Mouse (Mus musculus): ENCODE measurements at regions not wholly inside any gene's neighbourhood (a gene's known extent, or its start where the extent isn't known, plus 50 kb on each side); places are given as distances from the start of the nearest gene placed in this dataset.

DNA sequence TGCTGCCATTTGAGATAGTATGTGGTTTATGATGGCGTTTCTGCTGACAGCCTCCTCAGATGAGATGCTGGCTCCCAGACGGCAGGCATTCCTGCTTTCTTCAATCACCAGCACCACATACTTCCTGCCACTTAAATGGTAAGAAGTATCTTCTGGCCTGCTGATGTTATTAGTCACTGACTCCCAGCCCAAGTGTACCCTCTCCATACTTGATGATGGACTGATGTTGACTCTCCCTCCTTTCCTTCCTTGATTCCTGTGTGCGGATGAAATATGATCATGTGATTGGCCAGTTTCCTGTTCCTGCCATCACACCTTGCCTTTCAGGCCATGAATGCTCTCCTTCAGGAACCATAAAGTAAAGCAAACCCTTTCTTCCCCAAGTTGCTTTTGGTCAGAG, 50.8 kb upstream of the Rpl10-ps3 start:
- DNase-seq (ENCODE audit: extremely low spot score in 1 of 2, low spot score in 1 of 2): no peak

DNA sequence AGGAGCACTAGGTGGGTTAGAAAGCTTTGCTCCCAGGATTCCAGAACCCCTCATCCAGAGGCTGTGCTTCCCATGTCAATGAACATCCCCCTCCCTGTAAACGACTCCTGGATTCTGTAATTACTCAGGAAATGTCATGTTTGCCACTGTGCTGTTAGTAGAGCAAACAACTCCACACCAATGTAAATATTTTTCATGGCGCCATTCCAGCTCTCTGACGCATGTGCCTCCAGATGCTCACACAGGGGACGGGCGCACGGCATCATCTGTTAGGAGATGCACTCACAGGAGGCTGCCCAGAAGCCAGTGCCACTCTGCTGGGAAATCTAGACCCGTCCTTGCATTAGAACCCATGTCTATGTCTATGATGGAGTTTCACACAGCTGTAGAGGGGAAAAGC, 51.3 kb upstream of the Rpl10-ps3 start:
- no peak for DNase-seq (ENCODE audit: extremely low spot score in 1 of 2, low spot score in 1 of 2)

DNA sequence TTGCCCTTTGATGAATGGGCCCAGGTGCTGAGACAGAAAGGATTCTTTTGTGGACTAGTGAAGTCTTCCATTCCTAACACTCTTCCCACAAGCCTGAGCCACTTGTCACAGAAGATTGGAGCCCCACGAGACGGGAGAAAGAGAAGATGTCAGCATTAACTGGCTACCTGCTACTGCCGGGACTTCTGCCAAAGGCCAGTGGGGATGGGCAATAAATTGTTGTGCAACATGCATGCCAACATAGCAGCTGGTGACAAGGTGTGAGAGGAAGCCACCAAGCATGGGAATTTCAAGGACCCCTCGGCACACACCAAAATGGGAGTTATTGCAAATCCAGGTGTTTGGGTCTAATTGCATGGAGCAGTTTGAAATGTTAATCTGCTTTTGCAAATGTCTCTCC, 63.6 kb upstream of the Rpl10-ps3 start:
- no peak for DNase-seq (ENCODE audit: extremely low spot score in 1 of 2, low spot score in 1 of 2)

DNA sequence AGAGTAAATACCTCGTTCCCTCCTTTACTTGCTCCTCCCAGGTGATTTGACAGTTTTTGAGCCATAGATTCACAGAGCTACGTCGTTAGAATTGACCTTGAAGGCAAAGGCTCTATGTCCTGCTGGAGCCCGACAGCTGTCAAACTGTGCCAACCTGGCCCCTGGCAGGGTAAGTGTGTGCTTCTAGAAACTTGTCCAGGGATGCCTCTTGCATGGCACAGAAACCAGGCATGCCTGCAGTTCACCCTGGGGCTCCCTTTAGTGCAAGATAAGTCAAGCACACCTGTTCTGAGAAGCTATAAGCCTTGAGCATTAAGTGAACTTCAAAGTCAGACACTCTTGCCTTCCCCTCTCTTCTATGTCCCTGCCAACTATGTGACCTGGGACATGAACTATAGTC, 64.1 kb upstream of the Rpl10-ps3 start:
- no peak for DNase-seq (ENCODE audit: extremely low spot score in 1 of 2, low spot score in 1 of 2)

DNA sequence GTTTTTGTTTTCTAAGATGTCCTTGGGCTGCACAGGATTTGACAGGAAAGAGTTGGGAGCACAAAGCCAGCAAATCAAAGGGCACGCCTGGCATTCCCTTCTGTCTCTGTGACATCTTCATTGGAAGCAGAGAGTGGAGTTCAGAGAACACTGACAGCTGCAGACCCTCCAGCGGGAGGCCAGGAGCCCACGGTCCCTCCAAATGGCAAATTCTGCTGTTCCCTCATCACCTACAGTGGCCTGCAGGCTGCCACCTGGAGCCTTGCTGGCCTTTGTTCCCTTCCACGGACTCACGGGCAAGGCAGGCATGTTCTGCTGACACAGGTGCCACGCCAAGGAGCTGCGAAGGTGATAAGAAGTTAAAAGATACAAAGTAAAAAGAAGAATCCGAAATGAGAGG, 68.2 kb upstream of the Rpl10-ps3 start:
- DNase-seq (ENCODE audit: extremely low spot score in 1 of 2, low spot score in 1 of 2): no peak

DNA sequence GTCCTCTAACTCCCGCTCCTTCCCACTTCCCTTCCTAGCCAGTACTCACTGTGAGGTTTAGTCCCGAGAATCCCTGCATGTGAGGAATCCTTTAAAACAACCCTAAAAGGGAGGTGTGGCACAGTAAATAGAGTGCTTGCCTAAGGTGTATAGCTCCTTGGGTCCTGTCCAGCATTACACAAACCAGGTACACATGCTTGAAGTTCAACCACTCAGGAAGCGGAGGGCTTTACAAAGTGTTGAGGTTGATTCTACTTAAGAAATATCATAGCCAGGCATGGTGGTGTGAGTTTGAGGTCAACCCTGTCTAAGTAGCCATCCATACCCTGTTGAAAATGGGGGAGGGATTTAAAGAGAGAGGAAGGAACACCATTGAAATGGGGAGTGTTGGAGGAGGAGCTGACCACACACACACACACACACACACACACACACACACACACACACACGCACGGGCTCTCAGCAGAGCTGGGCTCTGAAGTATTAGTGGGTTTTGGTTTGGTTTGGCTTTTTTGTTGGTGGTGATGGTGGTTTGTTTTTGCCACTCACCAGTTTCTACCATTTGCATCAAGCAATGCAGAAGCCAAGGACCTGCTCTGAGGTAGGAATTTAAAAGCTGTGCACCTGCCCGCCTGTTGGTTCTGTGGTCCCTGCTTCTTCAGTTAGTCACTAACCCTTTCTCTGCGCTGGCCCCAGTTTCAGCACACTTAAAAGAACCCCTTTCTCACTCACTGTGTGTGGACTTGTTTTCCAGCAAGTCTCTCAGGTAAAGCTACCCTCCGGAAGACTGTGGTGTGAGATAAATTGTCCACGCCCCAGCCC, 69.0 kb upstream of the Rpl10-ps3 start:
- DNase-seq (ENCODE audit: extremely low spot score in 1 of 2, low spot score in 1 of 2): no peak

DNA sequence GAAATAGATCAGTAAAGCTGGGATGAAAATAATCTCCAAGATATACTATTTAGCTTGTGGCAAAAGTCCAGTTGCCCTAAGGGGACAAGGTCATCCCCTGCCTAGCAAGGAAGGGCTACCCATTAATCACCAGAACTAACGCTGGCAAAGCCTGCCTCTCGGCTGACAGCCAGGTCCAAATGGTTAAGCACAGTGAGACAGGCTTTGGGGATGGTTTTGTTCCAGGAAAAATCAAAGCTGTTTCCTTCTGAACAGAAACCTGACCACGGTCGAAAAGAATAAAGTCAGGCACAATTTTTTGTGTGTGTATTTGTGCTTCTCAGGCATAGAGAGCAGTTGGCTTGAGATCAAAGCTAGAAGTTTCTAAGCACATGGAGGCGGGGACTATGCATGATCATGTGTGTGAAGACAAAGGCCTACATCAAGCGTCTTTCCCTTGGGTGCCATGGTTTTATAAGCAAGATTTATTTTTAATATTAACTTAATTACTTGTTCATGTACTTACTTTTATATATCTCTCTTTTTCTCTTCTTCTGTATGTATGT, 70.1 kb upstream of the Rpl10-ps3 start:
- DNase-seq (ENCODE audit: extremely low spot score in 1 of 2, low spot score in 1 of 2): no peak

DNA sequence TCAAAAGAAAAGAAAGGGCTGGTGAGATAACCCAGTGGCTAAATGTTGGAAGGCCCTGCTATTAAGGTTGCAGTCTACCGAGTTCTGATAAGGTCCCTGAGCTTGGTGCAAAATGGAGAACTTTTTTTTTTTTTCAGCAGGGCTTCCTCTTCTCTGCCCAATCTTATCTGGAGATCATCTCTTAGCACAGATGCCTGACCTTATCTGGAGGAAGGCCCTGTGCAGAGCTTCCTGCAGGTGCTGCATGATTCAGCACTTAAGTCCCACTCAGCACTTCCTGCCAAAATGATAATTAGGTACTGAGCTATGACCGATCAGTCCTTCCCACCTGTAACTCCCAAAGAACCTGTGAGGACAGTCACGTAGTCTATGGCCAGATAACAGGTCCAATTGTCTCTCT, 71.9 kb upstream of the Rpl10-ps3 start:
- no peak for DNase-seq (ENCODE audit: extremely low spot score in 1 of 2, low spot score in 1 of 2)

DNA sequence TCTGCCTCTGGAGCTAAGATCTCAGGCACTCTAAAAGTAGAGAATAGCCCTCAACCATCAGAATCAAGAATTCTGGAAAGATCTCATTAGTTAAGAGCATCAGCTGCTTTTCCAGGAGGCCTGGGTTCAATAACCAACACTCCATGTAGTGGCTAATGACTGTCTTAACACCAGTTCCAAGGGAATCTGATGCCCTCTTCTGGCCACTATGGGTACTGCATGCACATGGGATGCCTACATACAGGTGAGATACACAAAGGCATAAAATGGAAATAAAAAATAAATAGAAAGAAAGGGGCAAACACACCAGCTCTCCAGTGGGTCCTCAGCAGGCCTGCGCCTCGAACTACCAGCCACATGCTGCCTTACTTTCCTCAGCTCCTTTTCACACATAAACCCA, 73.3 kb upstream of the Plet1 start:
- DNase-seq (ENCODE audit: extremely low spot score in 1 of 2, low spot score in 1 of 2): peak in 1 of 2 experiments; percentile 43

DNA sequence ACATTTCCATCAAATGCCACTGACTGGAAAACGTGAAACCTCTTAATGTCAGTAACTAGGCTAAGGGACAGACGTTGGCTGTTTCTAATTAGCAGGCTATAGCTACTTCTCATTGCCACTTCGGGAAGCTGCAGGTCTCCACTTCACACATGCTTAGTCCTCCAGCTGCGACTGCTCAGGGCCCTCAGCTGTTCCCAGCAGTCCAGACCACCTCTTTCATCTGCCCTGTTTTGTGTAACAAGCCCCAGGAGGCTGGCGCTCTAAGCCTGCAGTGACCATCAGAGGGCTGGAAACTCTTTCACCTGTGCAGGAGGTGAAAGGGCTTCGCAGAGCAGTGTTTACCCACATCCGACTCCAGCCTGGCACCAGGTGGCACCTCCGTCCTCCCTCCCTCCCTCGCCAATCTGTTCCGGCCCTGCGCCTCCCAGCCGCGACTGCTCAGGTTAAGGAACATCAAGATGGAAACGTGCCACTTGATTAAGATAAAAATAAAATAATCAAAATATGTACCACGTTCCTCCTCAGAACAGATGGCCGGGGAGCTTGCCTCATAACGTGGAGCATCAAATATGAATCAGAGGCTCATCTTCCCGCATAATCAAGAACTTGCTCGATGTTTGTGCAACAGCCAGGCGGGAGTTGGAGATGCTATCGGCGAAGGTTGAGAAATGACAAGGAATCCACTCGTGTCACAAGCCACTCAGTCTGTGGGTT, 72.6 kb upstream of the Plet1 start:
- DNase-seq (ENCODE audit: extremely low spot score in 1 of 2, low spot score in 1 of 2): no peak

DNA sequence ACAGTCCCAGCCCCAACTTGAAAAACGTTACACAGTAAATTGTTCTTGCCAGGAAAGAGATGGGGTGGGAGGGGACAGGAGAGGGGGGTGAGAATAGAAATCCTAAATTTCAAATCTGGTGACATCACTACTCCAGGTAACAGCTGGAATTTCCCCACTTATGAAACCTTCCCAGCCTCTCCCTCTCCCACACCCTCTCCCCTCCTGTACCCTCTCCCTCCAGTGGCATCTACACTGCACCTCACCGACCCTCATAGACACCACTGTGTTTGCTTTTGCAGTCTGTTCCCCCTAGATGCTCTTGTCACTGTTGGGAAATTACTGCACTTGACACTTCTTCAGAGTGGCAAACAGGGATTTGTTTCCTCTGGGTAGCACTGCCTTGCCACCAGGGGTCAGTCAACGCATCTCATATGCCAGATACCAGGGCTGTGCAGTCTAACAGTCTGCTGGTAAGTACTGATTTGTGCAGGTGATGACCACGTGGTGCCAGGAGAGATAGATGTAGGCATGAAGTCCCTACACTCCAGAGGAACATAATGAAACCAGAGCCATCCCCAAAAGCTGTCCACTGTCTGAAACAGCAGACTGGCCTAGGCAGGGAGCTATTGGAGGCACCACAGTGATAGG, 68.3 kb upstream of the Plet1 start:
- DNase-seq (ENCODE audit: extremely low spot score in 1 of 2, low spot score in 1 of 2): no peak

DNA sequence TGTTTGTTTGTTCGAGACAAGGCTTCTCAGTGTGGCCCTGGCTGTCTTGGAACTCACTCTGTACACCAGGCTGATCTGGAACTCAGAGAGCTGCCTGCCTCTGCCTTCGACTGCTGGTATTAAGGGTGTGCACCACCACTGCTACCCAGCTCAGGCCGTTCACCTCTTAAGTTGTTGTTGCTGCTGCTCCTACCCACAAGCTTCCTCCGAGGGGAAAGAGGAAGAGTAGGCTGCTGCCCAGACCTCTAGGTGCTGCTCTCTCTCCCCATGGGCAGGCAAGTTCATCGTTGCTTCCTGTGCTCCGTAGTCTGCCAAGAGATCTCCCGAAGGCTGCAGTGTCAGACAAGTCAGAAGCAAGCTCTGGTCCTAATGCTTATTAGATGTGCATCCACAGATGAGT, 64.2 kb upstream of the Plet1 start:
- no peak for DNase-seq (ENCODE audit: extremely low spot score in 1 of 2, low spot score in 1 of 2)

DNA sequence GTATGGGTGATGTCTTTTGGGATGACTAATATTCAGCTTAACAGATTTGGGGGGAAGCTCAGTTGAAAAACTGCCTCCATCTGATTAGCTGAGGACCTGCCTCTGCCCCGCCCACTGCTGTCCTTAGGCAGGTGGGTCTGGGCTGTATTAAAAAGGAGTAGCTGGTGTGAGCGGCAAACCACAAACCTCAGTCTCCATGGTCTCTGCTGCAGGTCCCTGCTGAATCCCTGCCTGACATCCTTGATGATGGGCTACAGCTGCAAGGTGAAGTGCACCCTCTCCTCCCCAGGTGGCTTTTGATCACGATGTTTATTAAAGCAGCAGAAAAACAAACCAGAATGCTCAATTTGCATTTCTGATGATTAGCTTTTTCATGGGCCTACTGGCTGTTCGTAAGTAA, 60.8 kb upstream of the Plet1 start:
- DNase-seq (ENCODE audit: extremely low spot score in 1 of 2, low spot score in 1 of 2): no peak

DNA sequence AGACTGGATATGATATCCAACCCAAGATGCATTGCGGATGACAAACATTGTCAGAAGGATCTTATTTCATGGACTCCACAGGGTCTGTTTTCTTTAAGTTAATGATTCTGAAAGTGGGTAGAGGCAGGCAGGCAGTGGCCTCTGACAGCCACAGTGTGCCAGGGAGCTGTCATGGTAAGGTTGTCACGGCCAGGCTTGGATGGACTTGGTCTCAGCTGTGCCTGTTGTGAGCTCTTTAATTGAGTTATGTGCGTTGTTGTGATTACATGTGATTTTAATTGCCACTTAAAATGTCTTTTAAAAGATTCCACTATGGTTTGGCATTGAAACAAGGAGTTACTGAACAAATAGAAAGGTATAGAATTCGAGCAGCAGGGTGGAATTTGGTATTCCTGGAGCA, 60.3 kb upstream of the Plet1 start:
- DNase-seq (ENCODE audit: extremely low spot score in 1 of 2, low spot score in 1 of 2): no peak

DNA sequence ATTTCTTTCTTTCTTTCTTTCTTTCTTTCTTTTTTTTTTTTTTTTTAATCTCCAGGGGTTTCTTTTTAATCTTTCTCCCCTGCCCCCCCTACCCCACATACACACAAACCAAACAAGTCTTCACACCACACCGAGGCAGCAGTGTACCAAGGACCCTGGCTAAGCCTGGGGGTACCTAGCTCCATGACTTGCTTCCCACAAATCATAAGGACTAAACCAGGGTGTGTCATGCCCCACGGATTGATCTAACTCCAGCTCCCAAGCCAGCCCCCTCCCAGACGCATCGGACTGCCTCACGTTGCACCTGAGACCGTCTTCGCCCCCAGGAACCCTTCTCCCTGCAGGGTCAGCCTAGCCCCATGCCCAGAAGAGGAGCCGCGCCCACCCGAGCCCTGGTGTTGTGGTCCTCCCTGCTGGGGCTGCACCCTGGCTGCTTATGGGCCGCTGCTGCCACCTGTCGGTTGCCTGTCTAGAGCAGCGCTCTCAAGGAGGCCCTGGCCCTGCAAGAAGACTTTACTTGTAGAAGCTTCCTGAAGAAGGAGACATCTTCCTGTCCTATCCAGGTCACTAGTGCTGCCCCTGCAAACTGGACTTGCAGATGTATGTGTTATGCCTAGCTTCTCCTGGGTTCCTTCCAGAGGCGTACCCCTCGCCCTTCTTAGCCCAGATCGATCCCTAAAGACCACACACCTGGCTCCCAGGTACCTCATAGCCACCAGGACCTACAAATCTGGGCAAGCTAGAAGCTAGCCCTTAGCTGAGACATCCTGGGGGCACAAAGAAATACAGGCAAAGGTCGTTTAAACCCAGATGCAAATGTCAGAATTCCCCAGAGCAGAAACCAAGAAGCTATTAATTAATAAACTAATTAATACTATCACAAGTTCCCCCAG, 56.2 kb upstream of the Plet1 start:
- peak; percentile 75 to 91 for DNase-seq (ENCODE audit: extremely low spot score in 1 of 2, low spot score in 1 of 2)

DNA sequence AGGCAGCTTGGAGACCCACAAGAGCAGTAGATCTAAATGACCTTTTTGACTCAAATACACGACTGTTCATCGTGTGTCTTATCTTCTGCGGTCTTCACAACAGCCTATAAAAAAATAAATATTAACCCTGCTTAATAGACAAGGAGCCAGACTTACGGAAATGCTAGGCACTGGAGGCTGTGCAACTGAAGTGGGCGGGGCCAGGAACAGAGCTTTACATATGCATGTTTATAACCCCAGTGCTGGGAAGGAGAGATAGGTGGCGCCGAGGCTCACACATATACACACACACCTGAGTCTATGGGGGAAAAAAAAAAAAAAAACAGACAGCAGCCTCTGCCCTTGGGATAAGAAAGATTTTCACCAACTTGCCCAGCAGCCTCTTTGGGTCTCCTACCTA, 55.6 kb upstream of the Plet1 start:
- DNase-seq (ENCODE audit: extremely low spot score in 1 of 2, low spot score in 1 of 2): no peak

DNA sequence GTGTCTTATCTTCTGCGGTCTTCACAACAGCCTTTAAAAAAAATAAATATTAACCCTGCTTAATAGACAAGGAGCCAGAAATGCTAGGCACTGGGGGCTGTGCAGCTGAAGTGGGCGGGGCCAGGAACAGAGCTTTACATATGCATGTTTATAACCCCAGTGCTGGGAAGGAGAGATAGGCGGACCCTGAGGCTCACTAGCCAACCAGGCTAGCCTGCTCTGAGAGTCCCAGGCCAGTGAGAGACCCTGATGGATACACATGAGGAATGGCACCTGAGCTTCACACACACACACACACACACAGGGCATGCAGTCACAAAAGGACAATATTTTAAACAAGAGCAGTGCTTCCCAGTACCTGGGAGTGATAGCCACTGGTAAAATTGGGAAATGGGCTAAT, 54.1 kb upstream of the Plet1 start:
- DNase-seq (ENCODE audit: extremely low spot score in 1 of 2, low spot score in 1 of 2): no peak

DNA sequence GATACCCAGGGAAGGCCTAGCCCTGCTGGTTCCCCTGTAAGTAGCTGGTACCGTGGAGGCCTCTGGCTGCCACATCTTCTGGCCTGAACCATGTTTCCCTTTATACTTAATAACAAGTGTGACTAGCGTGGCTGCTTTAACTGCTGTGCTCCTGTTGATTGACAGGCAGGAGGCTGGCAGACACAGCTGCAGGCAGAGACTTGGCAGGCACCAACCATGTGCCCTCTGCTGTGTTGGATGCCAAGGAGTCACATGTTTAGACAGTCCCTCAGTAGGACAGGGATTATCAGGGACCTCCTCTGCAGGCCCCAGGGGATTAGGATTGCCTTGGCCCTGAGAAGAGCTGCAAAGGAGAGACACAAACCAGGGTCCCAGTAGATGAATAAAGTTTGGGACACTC, 53.6 kb upstream of the Plet1 start:
- no peak for DNase-seq (ENCODE audit: extremely low spot score in 1 of 2, low spot score in 1 of 2)

DNA sequence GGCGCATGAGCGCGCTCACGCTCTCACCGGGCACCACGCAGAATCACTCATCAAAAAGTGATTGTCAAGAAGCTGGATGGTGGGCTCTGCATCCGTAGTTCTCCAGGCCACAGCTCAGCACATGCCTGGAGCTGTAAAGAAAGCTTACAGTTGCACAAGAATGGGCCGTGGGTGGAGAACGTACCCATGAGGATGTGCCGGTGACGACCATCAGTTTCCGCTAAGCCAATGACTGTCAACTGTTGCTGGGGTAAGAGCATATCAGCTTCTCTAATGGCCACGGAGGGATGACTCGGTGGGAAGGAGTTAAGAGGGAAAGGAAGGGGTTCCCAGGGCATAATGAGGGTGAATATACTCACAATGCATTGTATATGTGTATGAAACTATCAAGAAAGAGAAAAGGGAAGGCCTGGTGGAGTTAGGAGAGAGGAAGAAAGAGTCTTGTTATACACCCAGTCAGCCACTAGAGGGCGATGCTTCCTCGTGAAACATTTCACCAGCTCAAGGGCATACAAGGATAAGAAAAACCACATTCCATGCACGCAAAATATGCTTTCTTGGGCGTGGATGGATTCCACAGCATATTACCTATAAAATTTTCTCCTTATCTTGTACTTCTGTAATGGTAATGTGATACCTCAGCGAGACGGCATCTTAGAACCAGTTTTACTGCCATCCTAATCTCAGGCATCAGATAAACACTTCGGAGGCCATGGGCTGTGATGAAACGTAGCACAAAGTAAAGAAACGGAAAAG, 50.4 kb upstream of the Plet1 start:
- DNase-seq (ENCODE audit: extremely low spot score in 1 of 2, low spot score in 1 of 2): peak; percentile 33 to 72
